Comparison of ENCODE assay signal across 11 mouse cellular contexts in genomic region chr3:87778283-87778682, GRCm38 (mm10). TPM values are rescaled to one million over a fixed set of nuclear protein-coding genes. Genes with fewer than 3 reads are reported as not detected.
DNase-seq lines count a peak whose midpoint lies in the region; ATAC-seq lines count a peak whose summit lies in the region.
"Had no signal": no experiment of that assay in that cellular context is flagged by ENCODE, and none has a peak within 500 bp of the region (broad histone marks: within the 10 kb centered on the region; RNA-seq: fewer than 3 reads in every experiment).

No protein-coding gene starts in this region.

- H3K27me3 ChIP-seq in midbrain, embryonic 13.5 days: peaks cover 29% of the 10 kb centered on the region
- H3K27me3 ChIP-seq in midbrain, embryonic 10.5 days (ENCODE audit: low read depth, poor library complexity, severe bottlenecking): peaks cover 58% of the 10 kb centered on the region
- no peaks in the 10 kb centered on the region for H3K27me3 ChIP-seq in neural tube, embryonic 14.5 days (ENCODE audit: control insufficient read depth, insufficient read depth, low read length)

- peak; percentile 41 for DNase-seq in adrenal gland, postnatal 14 days
- no peak for DNase-seq in adrenal gland, adult 2 months
- no peak for DNase-seq in midbrain, embryonic 10.5 days (ENCODE audit: low spot score)
- DNase-seq in kidney, adult 18-20 months: peak; percentile 48
- DNase-seq in right cerebral cortex, postnatal 36 days (ENCODE audit: low spot score in 2 of 2): no peak
- DNase-seq in layer of hippocampus, adult 9-10 months (ENCODE audit: low spot score): no peak
- DNase-seq: thymus, postnatal 4 days had no signal

- no peak overlapping the region for H3K4me3 ChIP-seq in midbrain, embryonic 13.5 days (replicated peaks)
- no peak overlapping the region for H3K4me3 ChIP-seq in midbrain, embryonic 10.5 days
- H3K4me3 ChIP-seq in neural tube, embryonic 14.5 days (ENCODE audit: low read depth, low read length): no peak overlapping the region
- H3K4me3 ChIP-seq: lung, embryonic 15.5 days had no signal

- H3K9me3 ChIP-seq in midbrain, embryonic 13.5 days: no peaks in the 10 kb centered on the region
- no peaks in the 10 kb centered on the region for H3K9me3 ChIP-seq in midbrain, embryonic 10.5 days (replicated peaks)
- no peaks in the 10 kb centered on the region for H3K9me3 ChIP-seq in neural tube, embryonic 14.5 days (ENCODE audit: control insufficient read depth, low read length)
- H3K9me3 ChIP-seq: lung, embryonic 15.5 days had no signal

- H3K9ac ChIP-seq in midbrain, embryonic 13.5 days (replicated peaks): 0 out of 2 replicates have a peak overlapping the region, but pooled peaks have one; percentile 12
- no peak overlapping the region for H3K9ac ChIP-seq in neural tube, embryonic 14.5 days (replicated peaks; ENCODE audit: low read depth, low read length)
- H3K9ac ChIP-seq: lung, embryonic 15.5 days had no signal

- peak; percentile 15; the same call in 1 of the 2 replicates for ATAC-seq in midbrain, embryonic 13.5 days
- ATAC-seq in neural tube, embryonic 14.5 days (ENCODE audit: low read depth): no peak

- no peaks in the 10 kb centered on the region for H3K36me3 ChIP-seq in midbrain, embryonic 13.5 days
- H3K36me3 ChIP-seq in midbrain, embryonic 10.5 days: no peaks in the 10 kb centered on the region
- H3K36me3 ChIP-seq in neural tube, embryonic 14.5 days (ENCODE audit: control insufficient read depth, insufficient read depth, low read length): no peaks in the 10 kb centered on the region
- H3K36me3 ChIP-seq: lung, embryonic 15.5 days had no signal

- H3K27ac ChIP-seq in midbrain, embryonic 13.5 days: peak overlapping the region; percentile 51; the same call in 1 of the 2 replicates
- H3K27ac ChIP-seq in midbrain, embryonic 10.5 days (replicated peaks): no peak overlapping the region; the same call in 1 of the 2 replicates
- no peak overlapping the region; the same call in 1 of the 2 replicates for H3K27ac ChIP-seq in neural tube, embryonic 14.5 days (ENCODE audit: low read depth, low read length)
- H3K27ac ChIP-seq: lung, embryonic 15.5 days had no signal

- H3K4me2 ChIP-seq in midbrain, embryonic 13.5 days (replicated peaks): peak overlapping the region; percentile 27; the same call in 1 of the 2 replicates
- H3K4me2 ChIP-seq in neural tube, embryonic 14.5 days (ENCODE audit: low read depth, low read length): peak overlapping the region; percentile 16; the same call in 1 of the 2 replicates
- H3K4me2 ChIP-seq: lung, embryonic 15.5 days had no signal

- peaks cover 35% of the 10 kb centered on the region for H3K4me1 ChIP-seq in midbrain, embryonic 13.5 days (replicated peaks)
- H3K4me1 ChIP-seq in midbrain, embryonic 10.5 days: peaks cover 36% of the 10 kb centered on the region
- H3K4me1 ChIP-seq in neural tube, embryonic 14.5 days (ENCODE audit: control insufficient read depth, insufficient read depth, low read length): peaks cover 7% of the 10 kb centered on the region; the same call in 1 of the 2 replicates

- WGBS in midbrain, embryonic 13.5 days: 57% methylated on average over 23 of the region's 23 CpGs
- 63% methylated on average over 23 of the region's 23 CpGs for WGBS in midbrain, embryonic 10.5 days
- 48% methylated on average over 23 of the region's 23 CpGs for WGBS in neural tube, embryonic 14.5 days

RNA-seq across cellular contexts. Expression of gene Ntrk1, which starts 16.7 kb away (rescaled TPM):
- 4.3 and 14.4 TPM in 2 replicates for total RNA-seq in adrenal gland, postnatal 14 days (2021)
- total RNA-seq in adrenal gland, adult 2 months (2021): 1 to 10 TPM; 4.6 to 6.3 TPM
- polyA plus RNA-seq in adrenal gland, adult 2 months (2012; rRNA removed): 8.8 and 17.4 TPM in 2 replicates
- 2.4 and 2.5 TPM in 2 replicates for polyA plus RNA-seq in midbrain, embryonic 13.5 days (2015; fragmentation: Nextera tagmentation; extraction: Ambion mirVana)
- 4.9 and 5.1 TPM in 2 replicates for polyA plus RNA-seq in midbrain, embryonic 10.5 days (2016; fragmentation: Nextera tagmentation; extraction: Ambion mirVana)
- polyA plus RNA-seq in neural tube, embryonic 14.5 days (2014; fragmentation: Nextera tagmentation; extraction: Ambion mirVana): 0.80 and 103 TPM in 2 replicates
- total RNA-seq: MEL had no signal

RNA-seq across cellular contexts. Expression of gene Insrr, which starts 18.5 kb away (rescaled TPM):
- 0.70 and 2.2 TPM in 2 replicates for total RNA-seq in adrenal gland, postnatal 14 days (2021)
- total RNA-seq in adrenal gland, adult 2 months (2021): under 1 TPM; 0.52 to 0.69 TPM
- polyA plus RNA-seq in adrenal gland, adult 2 months (2012; rRNA removed): 1.2 and 3.9 TPM in 2 replicates
- 0.82 and 0.87 TPM in 2 replicates for polyA plus RNA-seq in midbrain, embryonic 13.5 days (2015; fragmentation: Nextera tagmentation; extraction: Ambion mirVana)
- polyA plus RNA-seq in midbrain, embryonic 10.5 days (2016; fragmentation: Nextera tagmentation; extraction: Ambion mirVana): 0.78 and 0.89 TPM in 2 replicates
- 0.27 and 3.1 TPM in 2 replicates for polyA plus RNA-seq in neural tube, embryonic 14.5 days (2014; fragmentation: Nextera tagmentation; extraction: Ambion mirVana)

RNA-seq across cellular contexts. Expression of gene Lrrc71, which starts 29.9 kb away (rescaled TPM):
- 0.56 and 0.60 TPM in 2 replicates for total RNA-seq in adrenal gland, postnatal 14 days (2021)
- total RNA-seq in adrenal gland, adult 2 months (2021): 1 to 10 TPM in 1 of 2 experiments, not detected in 1; 1.2 TPM
- polyA plus RNA-seq in adrenal gland, adult 2 months (2012; rRNA removed): 0.06 and 0.43 TPM in 2 replicates
- 0.36 and 0.62 TPM in 2 replicates for polyA plus RNA-seq in midbrain, embryonic 13.5 days (2015; fragmentation: Nextera tagmentation; extraction: Ambion mirVana)
- 0.39 and 0.51 TPM in 2 replicates for polyA plus RNA-seq in midbrain, embryonic 10.5 days (2016; fragmentation: Nextera tagmentation; extraction: Ambion mirVana)
- polyA plus RNA-seq in neural tube, embryonic 14.5 days (2014; fragmentation: Nextera tagmentation; extraction: Ambion mirVana): 0.52 and 0.77 TPM in 2 replicates

RNA-seq across cellular contexts. Expression of gene Pear1, which starts 45.8 kb away (rescaled TPM):
- 29.1 and 36.7 TPM in 2 replicates for total RNA-seq in adrenal gland, postnatal 14 days (2021)
- 10 to 100 TPM; 20.0 to 23.9 TPM for total RNA-seq in adrenal gland, adult 2 months (2021)
- polyA plus RNA-seq in adrenal gland, adult 2 months (2012; rRNA removed): 63.3 and 71.7 TPM in 2 replicates
- polyA plus RNA-seq in midbrain, embryonic 13.5 days (2015; fragmentation: Nextera tagmentation; extraction: Ambion mirVana): 4.8 and 7.1 TPM in 2 replicates
- polyA plus RNA-seq in midbrain, embryonic 10.5 days (2016; fragmentation: Nextera tagmentation; extraction: Ambion mirVana): 12.3 and 14.7 TPM in 2 replicates
- 3.6 and 9.1 TPM in 2 replicates for polyA plus RNA-seq in neural tube, embryonic 14.5 days (2014; fragmentation: Nextera tagmentation; extraction: Ambion mirVana)

Comparison
In these comparisons a context has a peak if more than half of its experiments do, and no peak if none do; other contexts are left out.
1. DNase-seq: peak in adrenal gland, postnatal 14 days (single experiment) and kidney, adult 18-20 months (single experiment); none in adrenal gland, adult 2 months (single experiment), midbrain, embryonic 10.5 days (single experiment), right cerebral cortex, postnatal 36 days (0 of 2) and layer of hippocampus, adult 9-10 months (single experiment).